Mouse (Mus musculus): Measurements from ENCODE around the gene Mif.

The Mif gene

GRCm38 (mm10) chr10:75839092-75839491 is 20.9 kb downstream of the Mif start:
- in situ Hi-C loops (cut with MboI, MseI), result no loop called here

GRCm38 (mm10) chr10:75837248-75837759 is 22.7 kb downstream of the Mif start, which contains the start of gene Gstt2:
TSS of gene Gstt2 (minus strand) at chr10:75837424.
- in situ Hi-C loops (cut with MboI, MseI), result no loop called here

GRCm38 (mm10) chr10:75835761-75836531 is 24.1 kb downstream of the Mif start:
- in situ Hi-C loops (cut with MboI, MseI), result no loop called here

GRCm38 (mm10) chr10:75835307-75835706 is 24.7 kb downstream of the Mif start:
- in situ Hi-C loops (cut with MboI, MseI), result no loop called here

- in situ Hi-C loops (cut with MboI, MseI), result no loop called here
Observed at GRCm38 (mm10) chr10:75834721-75835120, 25.3 kb downstream of the Mif start.

GRCm38 (mm10) chr10:75834250-75834649 is 25.8 kb downstream of the Mif start:
- in situ Hi-C loops (cut with MboI, MseI), result no loop called here

- in situ Hi-C loops (cut with MboI, MseI), result no loop called here
Observed at GRCm38 (mm10) chr10:75833456-75834080, 26.5 kb downstream of the Mif start.

- in situ Hi-C loops (cut with MboI, MseI), result no loop called here
Observed at GRCm38 (mm10) chr10:75832272-75832895, 27.7 kb downstream of the Mif start.

GRCm38 (mm10) chr10:75830275-75830670 is 29.8 kb downstream of the Mif start:
- in situ Hi-C loops (cut with MboI, MseI), result no loop called here

- in situ Hi-C loops (cut with MboI, MseI), result loop anchor here (5.0 kb wide), 1 partner anchor 47 kb away; the partner anchor contains the start of genes Gm20441 and Gstt3
Observed at GRCm38 (mm10) chr10:75829529-75830274, 30.3 kb downstream of the Mif start.

- in situ Hi-C loops (cut with MboI, MseI), result loop anchor here (5.0 kb wide), 1 partner anchor 46 kb away; the partner anchor contains the start of genes Gm20441 and Gstt3
Observed at GRCm38 (mm10) chr10:75828500-75828931, 31.5 kb downstream of the Mif start.

- in situ Hi-C loops (cut with MboI, MseI), result loop anchor here (5.0 kb wide), 1 partner anchor 46 kb away; the partner anchor contains the start of genes Gm20441 and Gstt3
Observed at GRCm38 (mm10) chr10:75827668-75828360, 32.2 kb downstream of the Mif start.

GRCm38 (mm10) chr10:75824530-75824929 is 35.5 kb downstream of the Mif start:
- in situ Hi-C loops (cut with MboI, MseI), result no loop called here

- in situ Hi-C loops (cut with MboI, MseI), result no loop called here
Observed at GRCm38 (mm10) chr10:75823782-75824181, 36.3 kb downstream of the Mif start.

GRCm38 (mm10) chr10:75822443-75822842 is 37.6 kb downstream of the Mif start, which contains the start of gene Gstt4:
TSS of gene Gstt4 (minus strand) at chr10:75822543.
- in situ Hi-C loops (cut with MboI, MseI), result no loop called here

- in situ Hi-C loops (cut with MboI, MseI), result no loop called here
Observed at GRCm38 (mm10) chr10:75819882-75820281, 40.2 kb downstream of the Mif start.

GRCm38 (mm10) chr10:75818641-75819040 is 41.4 kb downstream of the Mif start:
- in situ Hi-C loops (cut with MboI, MseI), result no loop called here
